Comparison of ENCODE assay signal across 21 mouse cellular contexts in the genomic region with DNA sequence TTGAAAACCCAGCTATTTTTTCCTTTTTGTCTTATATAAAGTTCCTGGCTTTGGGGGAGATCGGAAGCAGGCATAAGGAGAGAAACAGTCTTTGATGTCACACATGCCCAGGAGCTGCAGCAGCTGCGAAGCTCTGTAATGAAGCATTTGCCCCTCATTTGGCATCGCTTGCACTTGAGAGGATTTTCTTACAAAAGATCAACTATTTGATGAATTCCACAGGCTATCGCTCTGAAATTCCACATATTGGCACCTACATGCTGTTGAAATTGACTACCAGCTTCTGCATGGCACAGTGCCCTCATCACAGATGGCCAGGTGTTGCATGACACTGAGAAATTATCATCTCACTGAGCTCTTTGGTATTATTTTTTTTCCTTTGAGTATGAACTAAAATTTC.
DNase-seq lines count a peak whose midpoint lies in the region; ATAC-seq lines count a peak whose summit lies in the region.
"Had no signal": no experiment of that assay in that cellular context is flagged by ENCODE, and none has a peak within 500 bp of the region (broad histone marks: within the 10 kb centered on the region; RNA-seq: fewer than 3 reads in every experiment).

No protein-coding gene starts in this region.

- H3K27me3 ChIP-seq in forebrain, embryonic 13.5 days, result no peaks in the 10 kb centered on the region
- no peaks in the 10 kb centered on the region for H3K27me3 ChIP-seq in forebrain, embryonic 11.5 days (ENCODE audit: control insufficient read depth, insufficient read depth, low read length)
- no peaks in the 10 kb centered on the region for H3K27me3 ChIP-seq in forebrain, embryonic 14.5 days (replicated peaks; ENCODE audit: control insufficient read depth, insufficient read depth, low read length)
- no peaks in the 10 kb centered on the region for H3K27me3 ChIP-seq in midbrain, embryonic 15.5 days (replicated peaks)
- H3K27me3 ChIP-seq: lung, embryonic 15.5 days had no signal

- no peak overlapping the region for H3K9ac ChIP-seq in forebrain, embryonic 13.5 days
- no peak overlapping the region for H3K9ac ChIP-seq in forebrain, embryonic 11.5 days (ENCODE audit: low read length)
- H3K9ac ChIP-seq in forebrain, embryonic 14.5 days (ENCODE audit: low read length), result no peak overlapping the region
- no peak overlapping the region for H3K9ac ChIP-seq in midbrain, embryonic 15.5 days
- H3K9ac ChIP-seq: liver, embryonic 14.5 days; lung, embryonic 15.5 days had no signal

- peaks cover 15% of the 10 kb centered on the region for H3K4me1 ChIP-seq in forebrain, embryonic 13.5 days
- no peaks in the 10 kb centered on the region for H3K4me1 ChIP-seq in forebrain, embryonic 11.5 days (replicated peaks; ENCODE audit: control insufficient read depth, insufficient read depth, low read length)
- peaks cover 6% of the 10 kb centered on the region; the same call in 1 of the 2 replicates for H3K4me1 ChIP-seq in forebrain, embryonic 14.5 days (ENCODE audit: control insufficient read depth, insufficient read depth, low read length)
- peaks cover 12% of the 10 kb centered on the region for H3K4me1 ChIP-seq in midbrain, embryonic 15.5 days
- H3K4me1 ChIP-seq: lung, embryonic 15.5 days had no signal

- no peak for DNase-seq in forebrain, embryonic 11.5 days (ENCODE audit: low spot score)
- peak; percentile 58 for DNase-seq in left cerebral cortex, postnatal 4 days
- DNase-seq in left cerebral cortex, adult 18-20 months (ENCODE audit: low spot score in 2 of 2), result no peak
- peak; percentile 85 for DNase-seq in forebrain, embryonic 14.5 days (ENCODE audit: low spot score)
- no peak for DNase-seq in thymus, postnatal 36 days
- DNase-seq: adrenal gland, adult 2 months; cerebellum, adult 9-11 months; embryo, embryonic 11 days; gastrocnemius, adult 2 months; heart, postnatal 14 days; kidney, adult 18-20 months; retina, postnatal 1 day; thymus, postnatal 14 days had no signal

- peak overlapping the region; percentile 7; the same call in 1 of the 2 replicates for H3K4me2 ChIP-seq in forebrain, embryonic 13.5 days
- no peak overlapping the region for H3K4me2 ChIP-seq in forebrain, embryonic 11.5 days (ENCODE audit: low read depth, low read length, severe bottlenecking)
- no peak overlapping the region for H3K4me2 ChIP-seq in forebrain, embryonic 14.5 days (ENCODE audit: low read length)
- 0 out of 2 replicates have a peak overlapping the region, but pooled peaks have one; percentile 18 for H3K4me2 ChIP-seq in midbrain, embryonic 15.5 days
- H3K4me2 ChIP-seq: heart, embryonic 11.5 days; lung, embryonic 15.5 days had no signal

- 43% methylated on average over 4 of the region's 4 CpGs for WGBS in forebrain, embryonic 13.5 days
- 75% methylated on average over 4 of the region's 4 CpGs for WGBS in forebrain, embryonic 11.5 days
- 25% methylated on average over 4 of the region's 4 CpGs for WGBS in forebrain, embryonic 14.5 days
- 34% methylated on average over 4 of the region's 4 CpGs for WGBS in midbrain, embryonic 15.5 days

- H3K9me3 ChIP-seq in forebrain, embryonic 13.5 days (replicated peaks), result no peaks in the 10 kb centered on the region
- no peaks in the 10 kb centered on the region; the same call in 1 of the 2 replicates for H3K9me3 ChIP-seq in forebrain, embryonic 11.5 days (ENCODE audit: control insufficient read depth, low read length)
- H3K9me3 ChIP-seq in forebrain, embryonic 14.5 days (replicated peaks; ENCODE audit: control insufficient read depth, low read length), result no peaks in the 10 kb centered on the region
- no peaks in the 10 kb centered on the region for H3K9me3 ChIP-seq in midbrain, embryonic 15.5 days
- H3K9me3 ChIP-seq: lung, embryonic 15.5 days had no signal

- no peak overlapping the region for H3K27ac ChIP-seq in forebrain, embryonic 13.5 days
- no peak overlapping the region for H3K27ac ChIP-seq in forebrain, embryonic 11.5 days (ENCODE audit: low read depth, low read length)
- no peak overlapping the region for H3K27ac ChIP-seq in forebrain, embryonic 14.5 days (ENCODE audit: low read depth, low read length)
- H3K27ac ChIP-seq in midbrain, embryonic 15.5 days, result peak overlapping the region; percentile 60; the same call in 1 of the 2 replicates
- H3K27ac ChIP-seq: gastrocnemius, adult 2 months; kidney, postnatal 0 days; liver, embryonic 14.5 days; lung, embryonic 15.5 days; macrophage had no signal

- H3K36me3 ChIP-seq in forebrain, embryonic 13.5 days (ENCODE audit: poor library complexity, severe bottlenecking), result no peaks in the 10 kb centered on the region
- no peaks in the 10 kb centered on the region for H3K36me3 ChIP-seq in forebrain, embryonic 11.5 days (ENCODE audit: control insufficient read depth, insufficient read depth, low read length)
- no peaks in the 10 kb centered on the region for H3K36me3 ChIP-seq in forebrain, embryonic 14.5 days (ENCODE audit: control insufficient read depth, insufficient read depth, low read length)
- H3K36me3 ChIP-seq in midbrain, embryonic 15.5 days (replicated peaks), result no peaks in the 10 kb centered on the region
- H3K36me3 ChIP-seq: lung, embryonic 15.5 days had no signal

- intact Hi-C loops in left cerebral cortex, postnatal 4 days (cut with DNase I), result no loop called here

- H3K4me3 ChIP-seq in forebrain, embryonic 13.5 days, result no peak overlapping the region
- H3K4me3 ChIP-seq in forebrain, embryonic 11.5 days (ENCODE audit: low read depth, low read length), result no peak overlapping the region
- H3K4me3 ChIP-seq in forebrain, embryonic 14.5 days (ENCODE audit: low read depth, low read length), result no peak overlapping the region
- H3K4me3 ChIP-seq in midbrain, embryonic 15.5 days, result no peak overlapping the region
- H3K4me3 ChIP-seq: gastrocnemius, adult 2 months; lung, embryonic 15.5 days had no signal

- ATAC-seq in forebrain, embryonic 13.5 days, result peak; percentile 65
- ATAC-seq in forebrain, embryonic 11.5 days (replicated peaks; ENCODE audit: low FRiP score), result no peak
- peak; percentile 78 for ATAC-seq in forebrain, embryonic 14.5 days
- no peak for ATAC-seq in midbrain, embryonic 15.5 days (replicated peaks)
- no peak for ATAC-seq in megakaryocyte-erythroid progenitor cell, adult 5-6 weeks (replicated peaks; ENCODE audit: low FRiP score, low TSS enrichment, poor library complexity, severe bottlenecking)

Comparison
In these comparisons a context has a peak if more than half of its experiments do, and no peak if none do; other contexts are left out.
1. ATAC-seq: peak in forebrain, embryonic 13.5 days (single experiment) and forebrain, embryonic 14.5 days (single experiment); none in forebrain, embryonic 11.5 days (single experiment), midbrain, embryonic 15.5 days (single experiment) and megakaryocyte-erythroid progenitor cell, adult 5-6 weeks (single experiment).
2. H3K4me2 ChIP-seq: peak in forebrain, embryonic 13.5 days (single experiment) and midbrain, embryonic 15.5 days (single experiment); none in forebrain, embryonic 11.5 days (single experiment) and forebrain, embryonic 14.5 days (single experiment).
3. DNase-seq: peak in left cerebral cortex, postnatal 4 days (single experiment) and forebrain, embryonic 14.5 days (single experiment); none in forebrain, embryonic 11.5 days (single experiment), left cerebral cortex, adult 18-20 months (0 of 2) and thymus, postnatal 36 days (0 of 2).